ENCODE assay signal across 11 mouse cellular contexts in genomic region chr16:19960407-19961058, GRCm38 (mm10). TPM values are rescaled to one million over a fixed set of nuclear protein-coding genes. Genes with fewer than 3 reads are reported as not detected.
DNase-seq lines count a peak whose midpoint lies in the region; TF ChIP-seq lines count a peak whose summit lies in the region.
"Had no signal": no experiment of that assay in that cellular context is flagged by ENCODE, and none has a peak within 500 bp of the region (broad histone marks: within the 10 kb centered on the region; RNA-seq: fewer than 3 reads in every experiment).

No protein-coding gene starts in this region.

- H3K4me3 ChIP-seq in layer of hippocampus, adult 2 months, result no peak overlapping the region
- no peak overlapping the region for H3K4me3 ChIP-seq in brown adipose tissue, adult 24 weeks (ENCODE audit: insufficient read depth, low read depth, low read length)
- no peak overlapping the region for H3K4me3 ChIP-seq in left cerebral cortex, adult 2 months
- H3K4me3 ChIP-seq: hindbrain, embryonic 13.5 days had no signal

- DNase-seq in layer of hippocampus, adult 2 months (ENCODE audit: low spot score in 2 of 2), result no peak
- DNase-seq in layer of hippocampus, postnatal 14 days (ENCODE audit: low spot score in 2 of 2), result no peak
- peak; percentile 26 for DNase-seq in thymus, postnatal 25 days
- DNase-seq in thymus, postnatal 36 days, result no peak
- no peak for DNase-seq in left cerebral cortex, adult 2 months (ENCODE audit: extremely low spot score in 1 of 2, low spot score in 2 of 2)
- DNase-seq in urinary bladder, postnatal 36 days (ENCODE audit: low spot score in 2 of 2), result no peak
- DNase-seq: kidney, adult 18-20 months; lung, adult 18-20 months; right cerebral cortex, postnatal 25 days had no signal

- H3K4me1 ChIP-seq in brown adipose tissue, adult 24 weeks (ENCODE audit: control insufficient read depth, insufficient read depth, insufficient read length, low read length), result no peaks in the 10 kb centered on the region; the same call in 1 of the 2 replicates
- H3K4me1 ChIP-seq: hindbrain, embryonic 13.5 days had no signal

- no peak for TF ChIP-seq CTCF in layer of hippocampus, adult 2 months (conservative IDR thresholded peaks at IDR 0.05)
- no peak for TF ChIP-seq CTCF in left cerebral cortex, adult 2 months (IDR thresholded peaks at IDR 0.05)

- H3K27ac ChIP-seq in layer of hippocampus, adult 2 months, result 0 out of 2 replicates have a peak overlapping the region, but pooled peaks have one; percentile 11
- peak overlapping the region; percentile 41 for H3K27ac ChIP-seq in brown adipose tissue, adult 24 weeks (replicated peaks; ENCODE audit: low read depth, low read length)
- H3K27ac ChIP-seq in left cerebral cortex, adult 2 months, result no peak overlapping the region
- H3K27ac ChIP-seq: hindbrain, embryonic 13.5 days had no signal

- intact Hi-C loops in left cerebral cortex, adult 2 months (cut with DNase I), result no loop called here

RNA-seq across cellular contexts. Expression of gene Klhl6, which starts 22.3 kb away (rescaled TPM):
- total RNA-seq in layer of hippocampus, adult 2 months (2021), result 1 to 10 TPM; 1.2 TPM
- total RNA-seq in layer of hippocampus, postnatal 14 days (2021), result 1 to 10 TPM; 1.5 to 2.1 TPM
- polyA plus RNA-seq in brown adipose tissue, adult 24 weeks (2012; ENCODE audit: insufficient read depth, insufficient read length, missing spikeins), result 1.9 and 3.7 TPM in 2 replicates
- total RNA-seq in left cerebral cortex, adult 2 months (2021), result 1 to 10 TPM in 1 of 2 experiments, under 1 TPM in 1; 0.79 to 1.2 TPM
